Mouse (Mus musculus): ENCODE data around the gene Pla2g2e. TPM values are rescaled to one million over a fixed set of nuclear protein-coding genes. Genes with fewer than 3 reads are reported as not detected.
A peak's percentile ranks its signal among the peaks of the same experiment; 100 is the strongest.

The Pla2g2e gene
- 2.5 TPM for polyA plus RNA-seq (2012; fragmentation: generic; extraction: Trizol)
- long read RNA-seq, experiment 1, result 0 reads
- long read RNA-seq, experiment 2, result 0 reads

GRCm38 (mm10) chr4:138877731-138878130, at the start of gene Pla2g2e:
TSS of gene Pla2g2e (plus strand) at chr4:138877942.
- no peak within 1 kb of the TSS for H3K4me3 ChIP-seq (ENCODE audit: insufficient read depth, poor library complexity, severe bottlenecking)
- TF ChIP-seq MYOD1 (IDR thresholded peaks at IDR 0.05; ENCODE audit: control insufficient read depth, insufficient read length, low read depth) (peak; percentile 71), USF1 (IDR thresholded peaks at IDR 0.05; ENCODE audit: low read depth) (peak; percentile 92), CTCF (IDR thresholded peaks at IDR 0.05; ENCODE audit: control insufficient read depth, insufficient read depth, insufficient read length) (no peak), FOSL1 (IDR thresholded peaks at IDR 0.05; ENCODE audit: insufficient read depth, low read length, poor library complexity, severe bottlenecking) (peak; percentile 49), MYOG (IDR thresholded peaks at IDR 0.05; ENCODE audit: control insufficient read depth, extremely low read depth, insufficient read length) (no peak), CEBPB (IDR thresholded peaks at IDR 0.05; ENCODE audit: low read depth) (no peak), MAX (IDR thresholded peaks at IDR 0.05) (peak; percentile 92)
- H3K79me3 ChIP-seq (ENCODE audit: low read depth), result no peaks in the 10 kb centered on the region
- H3K36me3 ChIP-seq (ENCODE audit: control insufficient read depth, insufficient read depth), result no peaks in the 10 kb centered on the region
- H3K79me2 ChIP-seq (ENCODE audit: control insufficient read depth, insufficient read depth), result no peaks in the 10 kb centered on the region
- no peaks in the 10 kb centered on the region for H3K27me3 ChIP-seq (ENCODE audit: control insufficient read depth, insufficient read depth, insufficient read length)
- no peak within 1 kb of the TSS for H3ac ChIP-seq (ENCODE audit: control insufficient read depth, insufficient read length, low read depth)

- H3K79me2 ChIP-seq (ENCODE audit: control insufficient read depth, insufficient read depth), result no peaks in the 10 kb centered on the region
- TF ChIP-seq MYOD1 (IDR thresholded peaks at IDR 0.05; ENCODE audit: control insufficient read depth, insufficient read length, low read depth) (no peak), USF1 (IDR thresholded peaks at IDR 0.05; ENCODE audit: low read depth) (no peak), MYOG (IDR thresholded peaks at IDR 0.05; ENCODE audit: control insufficient read depth, extremely low read depth, insufficient read length) (no peak), MAX (IDR thresholded peaks at IDR 0.05) (no peak), CEBPB (IDR thresholded peaks at IDR 0.05; ENCODE audit: low read depth) (no peak), FOSL1 (IDR thresholded peaks at IDR 0.05; ENCODE audit: insufficient read depth, low read length, poor library complexity, severe bottlenecking) (no peak), CTCF (IDR thresholded peaks at IDR 0.05; ENCODE audit: control insufficient read depth, insufficient read depth, insufficient read length) (no peak)
- H3K79me3 ChIP-seq (ENCODE audit: low read depth), result no peaks in the 10 kb centered on the region
- no peak overlapping the region for H3ac ChIP-seq (ENCODE audit: control insufficient read depth, insufficient read length, low read depth)
- no peaks in the 10 kb centered on the region for H3K36me3 ChIP-seq (ENCODE audit: control insufficient read depth, insufficient read depth)
- H3K4me3 ChIP-seq (ENCODE audit: insufficient read depth, poor library complexity, severe bottlenecking), result no peak overlapping the region
- H3K27me3 ChIP-seq (ENCODE audit: control insufficient read depth, insufficient read depth, insufficient read length), result peaks cover 6% of the 10 kb centered on the region
Observed at GRCm38 (mm10) chr4:138839806-138840205, 37.9 kb upstream of the Pla2g2e start.

- Histone ChIP-seq H3K79me2 (ENCODE audit: control insufficient read depth, insufficient read depth) (no peaks in the 10 kb centered on the region), H3K36me3 (ENCODE audit: control insufficient read depth, insufficient read depth) (no peaks in the 10 kb centered on the region), H3ac (ENCODE audit: control insufficient read depth, insufficient read length, low read depth) (no peak overlapping the region), H3K27me3 (ENCODE audit: control insufficient read depth, insufficient read depth, insufficient read length) (peaks cover under 1% of the 10 kb centered on the region), H3K4me3 (ENCODE audit: insufficient read depth, poor library complexity, severe bottlenecking) (no peak overlapping the region), H3K79me3 (ENCODE audit: low read depth) (no peaks in the 10 kb centered on the region)
- TF ChIP-seq CEBPB (IDR thresholded peaks at IDR 0.05; ENCODE audit: low read depth) (no peak), MAX (IDR thresholded peaks at IDR 0.05) (no peak), CTCF (IDR thresholded peaks at IDR 0.05; ENCODE audit: control insufficient read depth, insufficient read depth, insufficient read length) (no peak), USF1 (IDR thresholded peaks at IDR 0.05; ENCODE audit: low read depth) (no peak), FOSL1 (IDR thresholded peaks at IDR 0.05; ENCODE audit: insufficient read depth, low read length, poor library complexity, severe bottlenecking) (no peak), MYOG (IDR thresholded peaks at IDR 0.05; ENCODE audit: control insufficient read depth, extremely low read depth, insufficient read length) (no peak), MYOD1 (IDR thresholded peaks at IDR 0.05; ENCODE audit: control insufficient read depth, insufficient read length, low read depth) (no peak)
Observed at GRCm38 (mm10) chr4:138840726-138841125, 37.0 kb upstream of the Pla2g2e start.

GRCm38 (mm10) chr4:138841386-138841785, 36.4 kb upstream of the Pla2g2e start:
- Histone ChIP-seq H3K27me3 (ENCODE audit: control insufficient read depth, insufficient read depth, insufficient read length) (no peaks in the 10 kb centered on the region), H3K4me3 (ENCODE audit: insufficient read depth, poor library complexity, severe bottlenecking) (no peak overlapping the region), H3K36me3 (ENCODE audit: control insufficient read depth, insufficient read depth) (no peaks in the 10 kb centered on the region), H3K79me2 (ENCODE audit: control insufficient read depth, insufficient read depth) (no peaks in the 10 kb centered on the region), H3K79me3 (ENCODE audit: low read depth) (no peaks in the 10 kb centered on the region), H3ac (ENCODE audit: control insufficient read depth, insufficient read length, low read depth) (no peak overlapping the region)
- TF ChIP-seq CTCF (IDR thresholded peaks at IDR 0.05; ENCODE audit: control insufficient read depth, insufficient read depth, insufficient read length) (no peak), MYOG (IDR thresholded peaks at IDR 0.05; ENCODE audit: control insufficient read depth, extremely low read depth, insufficient read length) (no peak), MYOD1 (IDR thresholded peaks at IDR 0.05; ENCODE audit: control insufficient read depth, insufficient read length, low read depth) (no peak), CEBPB (IDR thresholded peaks at IDR 0.05; ENCODE audit: low read depth) (no peak), FOSL1 (IDR thresholded peaks at IDR 0.05; ENCODE audit: insufficient read depth, low read length, poor library complexity, severe bottlenecking) (no peak), MAX (IDR thresholded peaks at IDR 0.05) (no peak), USF1 (IDR thresholded peaks at IDR 0.05; ENCODE audit: low read depth) (no peak)

GRCm38 (mm10) chr4:138851463-138851862, 26.3 kb upstream of the Pla2g2e start:
- H3K27me3 ChIP-seq (ENCODE audit: control insufficient read depth, insufficient read depth, insufficient read length), result peaks cover 13% of the 10 kb centered on the region
- no peak overlapping the region for H3ac ChIP-seq (ENCODE audit: control insufficient read depth, insufficient read length, low read depth)
- H3K36me3 ChIP-seq (ENCODE audit: control insufficient read depth, insufficient read depth), result no peaks in the 10 kb centered on the region
- TF ChIP-seq CTCF (IDR thresholded peaks at IDR 0.05; ENCODE audit: control insufficient read depth, insufficient read depth, insufficient read length), result peak; percentile 90
- TF ChIP-seq USF1 (IDR thresholded peaks at IDR 0.05; ENCODE audit: low read depth), result no peak
- H3K4me3 ChIP-seq (ENCODE audit: insufficient read depth, poor library complexity, severe bottlenecking), result no peak overlapping the region
- H3K79me2 ChIP-seq (ENCODE audit: control insufficient read depth, insufficient read depth), result no peaks in the 10 kb centered on the region
- H3K79me3 ChIP-seq (ENCODE audit: low read depth), result no peaks in the 10 kb centered on the region

- TF ChIP-seq MAX (IDR thresholded peaks at IDR 0.05) (no peak), FOSL1 (IDR thresholded peaks at IDR 0.05; ENCODE audit: insufficient read depth, low read length, poor library complexity, severe bottlenecking) (no peak), CTCF (IDR thresholded peaks at IDR 0.05; ENCODE audit: control insufficient read depth, insufficient read depth, insufficient read length) (no peak), CEBPB (IDR thresholded peaks at IDR 0.05; ENCODE audit: low read depth) (no peak)
- peaks cover 13% of the 10 kb centered on the region for H3K27me3 ChIP-seq (ENCODE audit: control insufficient read depth, insufficient read depth, insufficient read length)
Observed at GRCm38 (mm10) chr4:138852961-138853360, 24.8 kb upstream of the Pla2g2e start.

More at GRCm38 (mm10) chr4:138852961-138853360, 24.8 kb upstream of the Pla2g2e start:
- H3K4me3 ChIP-seq (ENCODE audit: insufficient read depth, poor library complexity, severe bottlenecking), result no peak overlapping the region
- no peaks in the 10 kb centered on the region for H3K79me2 ChIP-seq (ENCODE audit: control insufficient read depth, insufficient read depth)
- no peaks in the 10 kb centered on the region for H3K36me3 ChIP-seq (ENCODE audit: control insufficient read depth, insufficient read depth)
- no peaks in the 10 kb centered on the region for H3K79me3 ChIP-seq (ENCODE audit: low read depth)
- H3ac ChIP-seq (ENCODE audit: control insufficient read depth, insufficient read length, low read depth), result no peak overlapping the region
